Mouse (Mus musculus) heart, adult 10 weeks (tissue): ENCODE measurements around the gene BC030867. TPM values are rescaled to one million over a fixed set of nuclear protein-coding genes. Genes with fewer than 3 reads are reported as not detected.

Source experiments
- polyA plus RNA-seq: library from polyadenylated mRNA; stranded (reverse); fragments of 350-450 nt; fragmentation: Illumina TruSeq; extraction: RNeasy Lipid Tissue Mini Kit (QIAGEN cat#74804); gene quantifications from one replicate; pipeline ENCODE4 v1.2.3, GENCODE M21; 2014; ENCODE audit warnings: low read depth, low replicate concordance

Gene BC030867
- polyA plus RNA-seq: 0.45 TPM

GRCm38 (mm10) chr11:102248630-102249230 lies at the start of gene BC030867:
BC030867 (plus strand) TSS chr11:102248882.

GRCm38 (mm10) chr11:102230006-102230741 lies 18.5 kb upstream of the BC030867 start, which contains the start of gene Hdac5:
Hdac5 (minus strand) TSS chr11:102230166.

GRCm38 (mm10) chr11:102268520-102269244 lies 20.0 kb downstream of the BC030867 start, which contains the start of gene Asb16:
Asb16 (plus strand) TSS chr11:102268743.

GRCm38 (mm10) chr11:102284501-102285094 lies 35.9 kb downstream of the BC030867 start, which contains the start of gene Tmub2:
Tmub2 (plus strand) TSS chr11:102284931.

GRCm38 (mm10) chr11:102296491-102297472 lies 48.1 kb downstream of the BC030867 start, which contains the start of gene Atxn7l3:
Atxn7l3 (minus strand) TSS chr11:102296631.

Other genes starting within 250 kb of the BC030867 start
- 3.4 TPM for gene Mpp3, start 220.4 kb upstream of the BC030867 start, polyA plus RNA-seq
- gene Cd300lg, start 207.4 kb upstream of the BC030867 start, polyA plus RNA-seq: 86.6 TPM
- 3.6 TPM for gene Mpp2, start 160.4 kb upstream of the BC030867 start, polyA plus RNA-seq
- gene Ppy, start 147.6 kb upstream of the BC030867 start, polyA plus RNA-seq: not detected
- not detected for gene Pyy, start 141.1 kb upstream of the BC030867 start, polyA plus RNA-seq
- gene Nags, start 103.4 kb upstream of the BC030867 start, polyA plus RNA-seq: not detected
- 13.3 TPM for gene Tmem101, start 92.5 kb upstream of the BC030867 start, polyA plus RNA-seq
- 22.0 TPM for gene Lsm12, start 63.6 kb upstream of the BC030867 start, polyA plus RNA-seq
- 42.9 TPM for gene G6pc3, start 59.3 kb upstream of the BC030867 start, polyA plus RNA-seq
- 100 TPM for gene Hdac5, start 18.7 kb upstream of the BC030867 start, polyA plus RNA-seq
- 0.86 TPM for gene Asb16, start 19.9 kb downstream of the BC030867 start, polyA plus RNA-seq
- 33.1 TPM for gene Tmub2, start 36.0 kb downstream of the BC030867 start, polyA plus RNA-seq
- gene Atxn7l3, start 47.7 kb downstream of the BC030867 start, polyA plus RNA-seq: 19.8 TPM
- gene Ubtf, start 70.9 kb downstream of the BC030867 start, polyA plus RNA-seq: 59.2 TPM
- 0.16 TPM for gene Slc4a1, start 117.3 kb downstream of the BC030867 start, polyA plus RNA-seq
- not detected for gene Rundc3a, start 144.5 kb downstream of the BC030867 start, polyA plus RNA-seq
- gene Slc25a39, start 159.1 kb downstream of the BC030867 start, polyA plus RNA-seq: 144 TPM
- 86.1 TPM for gene Grn, start 181.4 kb downstream of the BC030867 start, polyA plus RNA-seq
- 1.7 TPM for gene Fam171a2, start 198.8 kb downstream of the BC030867 start, polyA plus RNA-seq
- gene Itga2b, start 221.2 kb downstream of the BC030867 start, polyA plus RNA-seq: 1.6 TPM